Comparison of ENCODE assay signal across 8 mouse cellular contexts in the genomic region with DNA sequence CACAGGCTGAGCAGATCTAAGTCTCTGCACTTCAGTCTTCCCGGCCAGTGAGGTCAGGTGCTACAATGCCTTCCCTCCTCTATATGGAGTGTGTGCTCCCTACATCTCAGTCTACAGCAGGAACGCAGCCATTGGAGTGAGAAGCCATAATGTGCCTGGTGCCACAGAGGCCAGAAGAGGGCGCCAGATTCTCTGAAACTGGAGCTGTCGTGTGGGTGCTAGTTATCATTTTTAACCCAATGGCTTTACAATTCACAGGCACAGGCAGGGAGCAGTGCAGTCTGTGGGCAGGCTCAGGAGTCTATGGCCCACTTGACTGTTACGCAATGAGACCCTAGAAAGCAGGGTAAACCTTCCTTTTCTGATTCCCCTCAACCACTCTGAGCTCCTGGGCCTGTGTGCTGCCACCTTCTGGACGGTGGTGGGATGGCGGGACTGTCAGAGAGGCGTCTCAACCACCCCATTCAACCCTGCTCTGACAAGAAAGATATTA. TPM values are rescaled to one million over a fixed set of nuclear protein-coding genes. Genes with fewer than 3 reads are reported as not detected.
DNase-seq lines count a peak whose midpoint lies in the region; ATAC-seq and TF ChIP-seq lines count a peak whose summit lies in the region.

No protein-coding gene starts in this region.

- H3K27ac ChIP-seq in hindbrain, embryonic 11.5 days (ENCODE audit: low read depth, low read length) = no peak overlapping the region
- H3K27ac ChIP-seq in lung, postnatal 0 days (ENCODE audit: low read length) = no peak overlapping the region

- TF ChIP-seq EP300 in lung, postnatal 0 days (IDR thresholded peaks at IDR 0.05) = no peak; the same call in 1 of the 2 replicates

- peak; percentile 85 for ATAC-seq in frontal cortex, adult (ENCODE audit: low TSS enrichment)
- no peak for ATAC-seq in hindbrain, embryonic 11.5 days (ENCODE audit: low FRiP score)
- peak; percentile 87 for ATAC-seq in lung, postnatal 0 days

- H3K36me3 ChIP-seq in hindbrain, embryonic 11.5 days (ENCODE audit: control insufficient read depth, insufficient read depth, low read length) = no peaks in the 10 kb centered on the region
- no peaks in the 10 kb centered on the region for H3K36me3 ChIP-seq in lung, postnatal 0 days (ENCODE audit: insufficient read depth, low read length)

- H3K9me3 ChIP-seq in hindbrain, embryonic 11.5 days (ENCODE audit: control insufficient read depth, low read length) = no peaks in the 10 kb centered on the region
- H3K9me3 ChIP-seq in lung, postnatal 0 days (ENCODE audit: low read length) = no peaks in the 10 kb centered on the region

- peak overlapping the region; percentile 9; the same call in 1 of the 2 replicates for H3K4me2 ChIP-seq in hindbrain, embryonic 11.5 days (replicated peaks; ENCODE audit: low read depth, low read length)
- peak overlapping the region; percentile 40 for H3K4me2 ChIP-seq in lung, postnatal 0 days (replicated peaks; ENCODE audit: low read depth, low read length)

- WGBS in hindbrain, embryonic 11.5 days = 16% methylated on average over 8 of the region's 8 CpGs
- 12% methylated on average over 8 of the region's 8 CpGs for WGBS in lung, postnatal 0 days

- peak; percentile 82 for TF ChIP-seq CTCF in lung, postnatal 0 days (IDR thresholded peaks at IDR 0.05)

- no peak overlapping the region for H3K4me3 ChIP-seq in hindbrain, embryonic 11.5 days (ENCODE audit: low read depth, low read length)
- no peak overlapping the region for H3K4me3 ChIP-seq in lung, postnatal 0 days (ENCODE audit: low read depth, low read length)

- H3K9ac ChIP-seq in hindbrain, embryonic 11.5 days (ENCODE audit: low read depth, low read length) = no peak overlapping the region
- no peak overlapping the region for H3K9ac ChIP-seq in lung, postnatal 0 days (replicated peaks; ENCODE audit: low read depth)

- H3K27me3 ChIP-seq in hindbrain, embryonic 11.5 days (ENCODE audit: control insufficient read depth, insufficient read depth, low read length) = no peaks in the 10 kb centered on the region
- no peaks in the 10 kb centered on the region for H3K27me3 ChIP-seq in lung, postnatal 0 days (replicated peaks; ENCODE audit: insufficient read depth, low read length)

- H3K4me1 ChIP-seq in hindbrain, embryonic 11.5 days (replicated peaks; ENCODE audit: control insufficient read depth, insufficient read depth, low read length) = no peaks in the 10 kb centered on the region
- H3K4me1 ChIP-seq in lung, postnatal 0 days (ENCODE audit: insufficient read depth, low read depth, low read length) = no peaks in the 10 kb centered on the region

- DNase-seq in NIH3T3 (ENCODE audit: low read depth) = peak; percentile 63
- peak; percentile 34 for DNase-seq in cerebellum, adult 9-11 months
- peak; percentile 89 for DNase-seq in hindbrain, embryonic 11.5 days (ENCODE audit: low spot score)
- DNase-seq in layer of hippocampus, adult 9-11 months = peak; percentile 53
- peak; percentile 94 for DNase-seq in lung, postnatal 0 days (ENCODE audit: low spot score)
- DNase-seq in ovary, postnatal 36 days (ENCODE audit: low spot score) = peak; percentile 77
- peak; percentile 78 for DNase-seq in thymus, postnatal 14 days

RNA-seq across cellular contexts. Expression of a gene that starts 18.9 kb away (rescaled TPM):
- not detected in 2 replicates for polyA plus RNA-seq in hindbrain, embryonic 11.5 days (2014; fragmentation: Nextera tagmentation; extraction: Ambion mirVana)
- not detected in 2 replicates for polyA plus RNA-seq in lung, postnatal 0 days (2015; fragmentation: Nextera tagmentation; extraction: Ambion mirVana)

RNA-seq across cellular contexts. Expression of a gene that starts 23.0 kb away (rescaled TPM):
- 0.25 and 0.71 TPM in 2 replicates for polyA plus RNA-seq in hindbrain, embryonic 11.5 days (2014; fragmentation: Nextera tagmentation; extraction: Ambion mirVana)
- polyA plus RNA-seq in lung, postnatal 0 days (2015; fragmentation: Nextera tagmentation; extraction: Ambion mirVana) = 2.7 and 3.7 TPM in 2 replicates

RNA-seq across cellular contexts. Expression of a gene that starts 50.4 kb away (rescaled TPM):
- polyA plus RNA-seq in hindbrain, embryonic 11.5 days (2014; fragmentation: Nextera tagmentation; extraction: Ambion mirVana) = 0.22 and 0.25 TPM in 2 replicates
- polyA plus RNA-seq in lung, postnatal 0 days (2015; fragmentation: Nextera tagmentation; extraction: Ambion mirVana) = 3.0 and 3.3 TPM in 2 replicates

Comparison
In these comparisons a context has a peak if more than half of its experiments do, and no peak if none do; other contexts are left out.
1. DNase-seq: peak in every context shown above with its lines; median percentile 94 in lung, postnatal 0 days; 89 in hindbrain, embryonic 11.5 days; 78 in thymus, postnatal 14 days; 77 in ovary, postnatal 36 days; 63 in NIH3T3; 53 in layer of hippocampus, adult 9-11 months; 34 in cerebellum, adult 9-11 months.